Mouse (Mus musculus): ENCODE data around the gene 4933427I04Rik. TPM values are rescaled to one million over a fixed set of nuclear protein-coding genes. Genes with fewer than 3 reads are reported as not detected.
A peak's percentile ranks its signal among the peaks of the same experiment; 100 is the strongest.

Gene 4933427I04Rik
- polyA plus RNA-seq (2012; rRNA removed): not detected in 2 replicates

DNA sequence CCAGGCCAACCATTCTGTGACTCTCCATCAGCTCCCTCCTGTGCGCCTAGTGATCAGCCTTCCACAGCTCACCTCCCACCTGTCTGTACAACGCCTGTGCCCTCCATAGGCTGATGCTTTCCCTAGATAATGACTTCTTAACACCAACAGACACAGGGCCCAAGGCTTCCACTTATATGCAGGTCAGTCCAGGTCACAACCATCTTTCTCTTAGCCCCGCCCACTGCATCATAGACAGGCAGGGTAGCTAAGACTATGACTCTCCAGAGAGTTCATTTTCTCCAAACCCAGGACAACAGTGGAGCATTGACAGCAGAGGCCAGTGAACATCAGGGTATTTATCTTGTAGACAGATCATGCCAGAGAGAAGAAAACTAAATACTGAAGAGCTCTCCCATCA is at the start of gene 4933427I04Rik:
TSS of gene 4933427I04Rik (plus strand) at position 301 of the 400 bp plus-strand sequence.
- H3K27me3 ChIP-seq (ENCODE audit: control insufficient read depth, insufficient read depth, low read length): no peaks in the 10 kb centered on the region; the same call in 1 of the 2 replicates
- H3K4me1 ChIP-seq (ENCODE audit: control insufficient read depth, insufficient read depth, low read length): no peaks in the 10 kb centered on the region
- TF ChIP-seq POLR2A (IDR thresholded peaks at IDR 0.05; ENCODE audit: borderline replicate concordance, insufficient read depth, low read length): no peak
- TF ChIP-seq CTCF (IDR thresholded peaks at IDR 0.05; ENCODE audit: borderline replicate concordance, insufficient read depth, low read depth, low read length): no peak
- no peak within 1 kb of the TSS for H3K27ac ChIP-seq (ENCODE audit: insufficient read depth, low read length)
- no peak for DNase-seq
- no peak within 1 kb of the TSS for H3K4me3 ChIP-seq (replicated peaks; ENCODE audit: insufficient read depth, low read depth, low read length)
- WGBS: 85% methylated on average over 3 of the region's 3 CpGs

DNA sequence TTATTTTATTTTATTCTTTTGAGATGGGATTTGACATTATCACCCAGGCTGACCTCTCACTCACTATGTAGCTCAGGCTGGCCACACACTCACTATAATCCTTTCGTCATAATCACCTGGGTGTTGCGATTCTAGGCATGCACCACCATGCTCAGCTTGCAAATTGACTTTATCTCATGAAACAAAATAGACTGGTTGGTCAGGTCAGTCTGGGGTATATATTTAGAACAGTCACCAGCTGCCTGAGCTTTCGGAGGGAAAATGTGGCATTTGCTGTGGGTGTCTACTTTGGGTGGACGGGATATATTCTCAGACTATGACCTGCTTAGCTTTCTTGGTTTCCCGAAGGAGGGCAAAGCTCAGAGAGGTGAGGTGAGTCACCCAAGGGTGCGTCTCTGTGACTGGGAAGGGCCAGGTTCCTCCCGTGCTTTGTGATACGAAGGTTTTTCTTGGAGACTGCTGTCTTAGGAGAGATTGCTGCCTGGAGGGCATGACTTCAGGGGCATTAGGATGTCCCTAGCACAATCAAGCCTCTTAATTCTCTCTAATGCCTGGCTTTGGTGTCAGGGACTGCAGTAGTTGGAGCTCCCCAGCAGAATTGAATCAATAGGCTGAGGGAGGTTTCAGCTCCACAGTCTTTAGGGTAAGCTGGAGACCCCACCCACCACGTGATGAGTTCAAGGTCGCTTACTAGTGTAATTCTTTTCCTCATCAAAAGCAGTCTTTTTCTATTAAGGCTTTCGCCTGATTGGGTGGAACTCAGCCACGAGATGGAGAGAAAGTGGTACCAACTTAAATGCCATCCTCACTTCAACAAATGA is 48.8 kb upstream of the 4933427I04Rik start:
- 88% methylated on average over 12 of the region's 12 CpGs for WGBS
- H3K4me3 ChIP-seq (replicated peaks; ENCODE audit: insufficient read depth, low read depth, low read length): no peak overlapping the region
- DNase-seq: no peak
- H3K27ac ChIP-seq (ENCODE audit: insufficient read depth, low read length): no peak overlapping the region
- TF ChIP-seq POLR2A (IDR thresholded peaks at IDR 0.05; ENCODE audit: borderline replicate concordance, insufficient read depth, low read length): no peak
- no peak for TF ChIP-seq CTCF (IDR thresholded peaks at IDR 0.05; ENCODE audit: borderline replicate concordance, insufficient read depth, low read depth, low read length)
- H3K27me3 ChIP-seq (ENCODE audit: control insufficient read depth, insufficient read depth, low read length): no peaks in the 10 kb centered on the region
- H3K4me1 ChIP-seq (ENCODE audit: control insufficient read depth, insufficient read depth, low read length): no peaks in the 10 kb centered on the region

- TF ChIP-seq CTCF (IDR thresholded peaks at IDR 0.05; ENCODE audit: borderline replicate concordance, insufficient read depth, low read depth, low read length) (no peak), POLR2A (IDR thresholded peaks at IDR 0.05; ENCODE audit: borderline replicate concordance, insufficient read depth, low read length) (no peak)
- no peak overlapping the region for H3K4me3 ChIP-seq (replicated peaks; ENCODE audit: insufficient read depth, low read depth, low read length)
- 83% methylated on average over 3 of the region's 3 CpGs for WGBS
- no peak for DNase-seq
- no peaks in the 10 kb centered on the region for H3K4me1 ChIP-seq (ENCODE audit: control insufficient read depth, insufficient read depth, low read length)
- H3K27ac ChIP-seq (ENCODE audit: insufficient read depth, low read length): no peak overlapping the region
- H3K27me3 ChIP-seq (ENCODE audit: control insufficient read depth, insufficient read depth, low read length): no peaks in the 10 kb centered on the region
Measured at GRCm38 (mm10) chr4:123812525-123812924, 47.0 kb upstream of the 4933427I04Rik start.

DNA sequence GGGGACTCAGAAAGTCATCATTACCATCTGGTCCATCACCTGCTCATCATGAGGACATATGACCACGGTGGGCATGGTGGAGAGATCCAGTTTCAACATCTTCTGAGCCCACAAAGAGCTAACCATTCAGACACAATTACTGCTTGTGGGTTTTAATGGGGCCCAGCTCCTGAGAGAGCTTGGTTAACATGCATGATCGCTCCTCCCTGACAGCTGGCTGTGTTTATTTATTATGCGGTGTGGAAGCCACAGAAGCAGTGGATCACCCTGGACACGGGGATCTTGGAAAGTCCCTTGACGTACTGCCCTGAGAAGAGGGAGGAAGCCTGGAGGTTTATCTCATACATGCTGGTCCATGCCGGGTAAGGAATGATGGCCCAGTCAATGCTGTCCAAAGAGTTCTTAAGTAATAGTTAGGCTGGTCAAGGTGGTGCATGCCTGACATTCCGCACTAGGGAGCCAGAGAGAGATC is 45.4 kb upstream of the 4933427I04Rik start:
- H3K27me3 ChIP-seq (ENCODE audit: control insufficient read depth, insufficient read depth, low read length): no peaks in the 10 kb centered on the region
- H3K4me3 ChIP-seq (replicated peaks; ENCODE audit: insufficient read depth, low read depth, low read length): no peak overlapping the region
- no peak for TF ChIP-seq CTCF (IDR thresholded peaks at IDR 0.05; ENCODE audit: borderline replicate concordance, insufficient read depth, low read depth, low read length)
- no peak for TF ChIP-seq POLR2A (IDR thresholded peaks at IDR 0.05; ENCODE audit: borderline replicate concordance, insufficient read depth, low read length)
- H3K27ac ChIP-seq (ENCODE audit: insufficient read depth, low read length): no peak overlapping the region
- DNase-seq: no peak
- no peaks in the 10 kb centered on the region for H3K4me1 ChIP-seq (ENCODE audit: control insufficient read depth, insufficient read depth, low read length)
- 37% methylated on average over 7 of the region's 7 CpGs for WGBS

- no peak overlapping the region for H3K27ac ChIP-seq (ENCODE audit: insufficient read depth, low read length)
Measured at GRCm38 (mm10) chr4:123819093-123819610, 40.3 kb upstream of the 4933427I04Rik start.

GRCm38 (mm10) chr4:123842126-123842525 is 17.4 kb upstream of the 4933427I04Rik start:
- Histone ChIP-seq H3K27me3 (ENCODE audit: control insufficient read depth, insufficient read depth, low read length) (no peaks in the 10 kb centered on the region; the same call in 1 of the 2 replicates), H3K4me1 (ENCODE audit: control insufficient read depth, insufficient read depth, low read length) (no peaks in the 10 kb centered on the region), H3K4me3 (replicated peaks; ENCODE audit: insufficient read depth, low read depth, low read length) (no peak overlapping the region), H3K27ac (ENCODE audit: insufficient read depth, low read length) (no peak overlapping the region)
- 88% methylated on average over 8 of the region's 8 CpGs for WGBS
- TF ChIP-seq CTCF (IDR thresholded peaks at IDR 0.05; ENCODE audit: borderline replicate concordance, insufficient read depth, low read depth, low read length): no peak
- no peak for DNase-seq

More at GRCm38 (mm10) chr4:123819093-123819610, 40.3 kb upstream of the 4933427I04Rik start:
- H3K4me3 ChIP-seq (replicated peaks; ENCODE audit: insufficient read depth, low read depth, low read length): no peak overlapping the region
- H3K27me3 ChIP-seq (ENCODE audit: control insufficient read depth, insufficient read depth, low read length): no peaks in the 10 kb centered on the region
- WGBS: 11% methylated on average over 4 of the region's 4 CpGs
- peak in 1 of 2 experiments; percentile 8 for DNase-seq
- H3K4me1 ChIP-seq (ENCODE audit: control insufficient read depth, insufficient read depth, low read length): no peaks in the 10 kb centered on the region
- TF ChIP-seq CTCF (IDR thresholded peaks at IDR 0.05; ENCODE audit: borderline replicate concordance, insufficient read depth, low read depth, low read length) (peak; percentile 27; the same call in 1 of the 2 replicates), POLR2A (IDR thresholded peaks at IDR 0.05; ENCODE audit: borderline replicate concordance, insufficient read depth, low read length) (no peak)

GRCm38 (mm10) chr4:123856888-123857287 is 2.6 kb upstream of the 4933427I04Rik start:
- WGBS: 13% methylated on average over 4 of the region's 4 CpGs
- Histone ChIP-seq H3K4me1 (ENCODE audit: control insufficient read depth, insufficient read depth, low read length) (no peaks in the 10 kb centered on the region), H3K27ac (ENCODE audit: insufficient read depth, low read length) (no peak overlapping the region)

More at GRCm38 (mm10) chr4:123856888-123857287, 2.6 kb upstream of the 4933427I04Rik start:
- TF ChIP-seq POLR2A (IDR thresholded peaks at IDR 0.05; ENCODE audit: borderline replicate concordance, insufficient read depth, low read length) (no peak), CTCF (IDR thresholded peaks at IDR 0.05; ENCODE audit: borderline replicate concordance, insufficient read depth, low read depth, low read length) (no peak)
- no peak for DNase-seq
- no peak overlapping the region for H3K4me3 ChIP-seq (replicated peaks; ENCODE audit: insufficient read depth, low read depth, low read length)
- H3K27me3 ChIP-seq (ENCODE audit: control insufficient read depth, insufficient read depth, low read length): no peaks in the 10 kb centered on the region; the same call in 1 of the 2 replicates
